Mouse (Mus musculus) adipocyte (in vitro differentiated cells): Measurements from ENCODE around the gene Ncdn.

Source experiments
- DNase-seq: peaks from one replicate; pipeline ENCODE4 v3.0.0-alpha.2; 2016; ENCODE audit warnings: low spot score

Gene Ncdn

GRCm38 (mm10) chr4:126752608-126753141 lies 563 bp downstream of the Ncdn start:
- DNase-seq, result no peak

DNA sequence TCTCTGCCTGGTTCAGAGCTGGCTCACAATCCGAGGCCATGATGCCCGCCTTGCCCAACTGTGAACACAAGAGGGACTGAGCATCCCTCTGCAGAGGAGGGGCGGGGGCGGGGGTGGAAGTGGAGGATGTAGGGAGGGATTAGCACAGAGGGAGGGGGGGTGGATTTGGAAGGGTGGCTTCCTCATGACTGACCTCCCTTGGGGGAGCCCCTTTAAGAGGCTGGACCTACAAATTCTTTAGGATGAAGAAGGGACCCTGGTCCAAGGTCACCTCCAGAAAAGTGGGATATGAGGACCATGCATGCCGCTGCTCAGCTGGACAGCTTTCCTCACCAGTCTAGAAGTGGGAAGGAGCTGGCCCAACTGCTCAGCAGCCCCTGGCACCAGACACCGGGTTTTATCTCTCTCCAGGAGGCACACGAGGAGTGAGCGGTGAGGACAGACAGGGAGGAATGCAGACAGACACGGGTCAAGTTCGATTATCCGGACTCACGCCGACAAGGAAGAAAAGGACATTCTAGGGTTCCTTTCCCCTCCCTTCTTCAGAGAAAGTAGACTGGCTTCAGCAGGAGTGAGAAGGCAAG lies 1.1 kb downstream of the Ncdn start:
- no peak for DNase-seq

DNA sequence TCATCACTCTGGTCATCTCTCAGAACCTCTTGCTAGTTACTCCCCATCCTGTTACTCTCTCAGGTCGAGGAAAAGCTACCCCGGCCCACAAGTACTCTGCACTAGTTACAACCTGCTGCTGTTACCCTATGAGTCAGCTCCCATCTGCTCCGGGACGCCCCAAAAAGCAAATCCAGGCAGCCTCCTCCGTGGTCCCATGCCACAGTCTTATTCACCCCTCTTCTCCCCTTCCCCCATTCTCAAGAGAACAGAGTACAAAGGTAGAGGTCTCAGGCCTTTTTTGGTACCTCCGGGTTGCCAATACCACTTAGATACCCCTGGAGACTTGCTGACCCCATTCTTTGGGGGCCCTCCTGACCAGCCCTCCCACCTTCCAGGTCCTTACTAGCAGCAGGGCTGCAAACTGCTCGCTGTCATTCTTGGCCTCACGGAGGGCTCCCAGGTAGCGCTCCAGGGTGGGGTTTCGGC lies 1.6 kb downstream of the Ncdn start:
- no peak for DNase-seq

GRCm38 (mm10) chr4:126750863-126751555 lies 2.2 kb downstream of the Ncdn start:
- no peak for DNase-seq

DNA sequence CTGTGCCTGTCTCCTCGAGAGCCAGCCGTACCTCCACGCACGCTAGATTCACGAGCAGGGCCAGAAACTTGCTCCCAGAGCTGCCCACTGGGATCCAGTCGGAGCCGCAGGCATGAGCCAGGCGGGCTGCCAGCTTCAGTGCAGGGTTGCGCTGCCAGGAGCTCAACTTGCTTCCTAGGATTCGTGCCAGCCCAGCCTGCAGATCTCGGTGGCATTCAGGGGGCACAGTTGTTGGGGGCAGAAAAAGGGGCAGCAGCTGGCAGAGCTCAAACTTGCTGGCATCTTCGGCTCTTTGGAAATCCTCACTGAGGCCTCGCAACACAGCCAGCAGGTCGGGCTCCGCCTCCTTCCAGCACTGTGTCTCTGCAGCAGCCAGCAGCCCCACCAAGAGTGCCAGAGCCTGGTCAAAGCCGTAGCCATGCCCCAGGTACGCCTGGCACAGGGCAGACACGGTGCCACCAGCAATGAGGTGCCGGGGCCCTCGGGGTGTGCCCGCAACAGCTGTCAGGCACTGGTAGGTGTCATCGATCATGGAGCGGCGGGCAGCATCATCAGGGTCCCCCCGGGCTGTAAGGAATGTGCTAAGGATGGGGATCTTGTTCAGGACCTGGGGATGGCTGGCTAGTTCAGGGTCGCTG lies 3.1 kb downstream of the Ncdn start:
- no peak for DNase-seq

- DNase-seq, result no peak
Observed at GRCm38 (mm10) chr4:126749553-126749952, 3.7 kb downstream of the Ncdn start.

DNA sequence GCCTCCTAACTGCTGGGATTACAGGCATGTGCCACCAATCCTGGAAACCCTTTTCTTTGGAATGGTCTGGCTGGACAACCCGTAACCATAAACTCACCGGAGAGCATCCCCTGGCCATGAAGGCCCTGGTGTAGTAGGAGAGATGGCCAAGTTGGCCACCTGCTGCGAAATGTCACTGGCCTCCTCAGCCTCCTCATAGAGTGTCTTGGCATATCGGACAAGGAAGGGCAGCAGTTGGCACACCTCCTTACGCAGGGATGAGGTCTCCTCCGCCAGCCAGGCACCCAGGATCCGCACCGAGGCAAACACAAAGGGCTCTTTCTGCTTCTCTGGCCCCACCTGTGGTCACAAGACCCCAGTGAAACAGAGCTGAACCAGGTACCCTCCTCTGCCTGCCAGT lies 4.9 kb downstream of the Ncdn start:
- no peak for DNase-seq

- no peak for DNase-seq
Observed at GRCm38 (mm10) chr4:126746194-126746840, 6.9 kb downstream of the Ncdn start.

DNA sequence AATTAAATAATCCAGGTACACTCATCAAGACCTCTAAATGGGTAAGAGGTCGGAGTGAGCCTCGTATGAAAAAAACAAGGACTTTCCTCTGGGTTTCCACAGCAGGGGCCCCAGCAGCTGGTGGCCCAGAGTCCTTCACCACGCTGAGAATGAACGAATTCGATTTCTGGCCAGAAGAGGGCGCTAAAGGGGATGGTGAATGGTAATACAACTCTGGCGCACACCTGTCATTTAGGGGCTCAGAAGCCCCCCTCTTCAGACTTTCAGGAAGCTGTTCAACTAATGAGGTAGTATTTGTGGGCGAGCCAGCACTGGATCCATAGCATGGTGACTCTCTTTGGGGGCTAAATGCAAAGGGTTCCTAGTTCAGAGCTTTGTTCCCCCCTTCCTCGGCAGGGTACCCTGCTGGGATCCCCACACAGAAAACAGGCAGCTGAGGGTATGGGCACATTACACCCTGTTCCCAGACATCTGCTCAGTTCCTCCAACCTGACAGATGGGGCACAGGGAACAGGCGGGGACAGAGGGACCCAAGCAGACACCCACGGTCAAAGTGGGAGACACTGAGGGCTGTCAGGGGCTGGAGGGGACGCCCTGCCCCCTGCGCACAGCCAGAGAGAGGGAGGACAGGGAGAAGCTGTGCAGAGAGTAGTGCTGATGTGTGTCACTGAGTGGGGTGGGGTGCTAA lies 7.6 kb downstream of the Ncdn start:
- peak; percentile 33 for DNase-seq

DNA sequence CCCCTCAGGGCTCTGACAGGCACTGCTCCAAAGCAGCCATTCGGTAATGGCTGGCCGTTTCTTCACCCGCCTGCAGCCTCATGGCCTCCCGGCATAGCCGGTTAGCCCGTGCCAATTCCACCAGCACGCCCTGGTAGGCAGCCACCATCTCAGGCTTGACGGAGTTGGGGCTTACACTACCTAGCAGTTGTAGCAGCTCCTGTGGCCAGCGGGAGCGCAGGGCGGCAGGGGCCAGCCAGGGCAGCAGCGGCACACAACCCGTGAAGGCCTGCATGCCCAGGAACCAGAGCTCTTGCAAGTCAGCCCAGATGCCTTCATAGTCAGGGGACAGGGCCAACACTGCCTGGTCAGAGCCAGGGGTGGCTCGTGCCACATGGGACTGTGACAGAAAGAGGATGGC lies 8.4 kb downstream of the Ncdn start:
- DNase-seq, result no peak

- DNase-seq, result no peak
Observed at GRCm38 (mm10) chr4:126743713-126744112, 9.5 kb downstream of the Ncdn start.

- DNase-seq, result peak; percentile 29
Observed at GRCm38 (mm10) chr4:126742976-126743375, 10.3 kb downstream of the Ncdn start.

GRCm38 (mm10) chr4:126741448-126741847 lies 11.8 kb downstream of the Ncdn start:
- DNase-seq, result peak; percentile 85

DNA sequence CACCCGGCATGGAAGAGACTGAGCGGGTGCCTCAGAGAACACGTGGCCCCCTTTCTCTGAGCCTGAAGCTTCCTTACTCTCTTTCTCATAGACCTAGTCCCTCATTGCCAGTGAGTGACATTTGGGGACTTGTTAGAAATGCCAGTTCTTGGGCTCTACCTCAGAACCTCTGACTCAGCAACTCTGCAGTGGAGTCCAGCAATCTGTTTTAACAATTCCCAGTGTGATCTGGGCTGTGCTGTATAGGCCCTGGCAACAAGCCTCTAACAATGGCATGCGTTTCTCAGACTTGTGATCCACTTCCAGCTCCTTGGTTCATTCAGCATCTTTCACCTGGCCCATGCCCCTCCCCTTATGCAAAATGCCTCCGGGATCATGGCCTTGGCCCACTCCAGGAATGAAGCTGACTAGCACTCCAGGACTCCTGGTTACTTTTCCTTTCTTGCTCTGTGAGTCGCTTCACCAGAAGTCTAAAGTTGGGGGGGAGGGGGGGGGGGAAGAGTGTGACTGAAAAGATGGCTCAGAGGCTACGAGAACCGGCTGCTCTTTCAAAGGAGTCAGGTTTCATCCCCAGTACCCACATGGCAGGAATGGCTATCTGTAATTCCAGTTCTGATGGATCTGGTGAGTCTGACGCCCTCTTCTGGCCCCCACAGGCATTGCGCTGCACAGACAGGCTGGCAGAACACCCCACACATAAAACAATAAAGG lies 13.1 kb downstream of the Ncdn start:
- DNase-seq, result no peak

GRCm38 (mm10) chr4:126736001-126736414 lies 17.2 kb downstream of the Ncdn start, which contains the start of gene Tfap2e:
TSS of gene Tfap2e (minus strand) at chr4:126736240.
- no peak for DNase-seq

- DNase-seq, result no peak
Observed at GRCm38 (mm10) chr4:126735382-126736000, 17.7 kb downstream of the Ncdn start.

DNA sequence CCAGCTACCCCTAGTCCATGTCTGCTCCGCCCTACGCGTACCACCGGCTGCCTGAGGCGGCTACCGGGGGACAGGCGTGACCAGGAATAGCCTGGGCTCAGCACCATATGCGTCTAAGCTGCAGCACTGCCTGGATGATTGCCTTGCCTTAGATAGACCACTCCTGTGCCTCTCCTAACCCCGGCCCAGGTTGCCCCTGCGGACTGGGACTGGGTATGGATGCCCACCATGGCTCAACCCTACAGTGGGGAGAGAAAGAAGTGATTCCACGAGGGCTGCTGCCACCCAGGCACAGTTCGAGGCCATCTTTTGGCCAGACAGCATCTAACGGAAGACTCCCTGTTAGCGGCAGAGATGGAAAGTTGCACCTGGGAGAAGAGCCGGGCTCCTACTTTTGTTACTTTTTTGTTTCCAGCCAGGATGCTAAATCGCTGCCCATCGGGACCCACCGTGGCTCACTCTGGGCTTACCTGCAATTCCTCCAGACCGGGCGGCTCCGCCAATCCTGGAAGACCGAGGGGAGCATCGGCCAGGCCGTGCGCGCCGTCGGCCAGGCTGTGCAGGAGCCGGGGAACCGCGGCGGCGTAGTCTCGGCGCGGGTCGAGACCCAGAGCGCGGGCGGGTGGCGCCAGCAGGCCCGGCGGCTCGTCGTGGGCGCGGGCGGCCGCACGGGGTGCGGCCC lies 18.4 kb downstream of the Ncdn start:
- no peak for DNase-seq

- no peak for DNase-seq
Observed at GRCm38 (mm10) chr4:126734001-126734603, 19.1 kb downstream of the Ncdn start.

DNA sequence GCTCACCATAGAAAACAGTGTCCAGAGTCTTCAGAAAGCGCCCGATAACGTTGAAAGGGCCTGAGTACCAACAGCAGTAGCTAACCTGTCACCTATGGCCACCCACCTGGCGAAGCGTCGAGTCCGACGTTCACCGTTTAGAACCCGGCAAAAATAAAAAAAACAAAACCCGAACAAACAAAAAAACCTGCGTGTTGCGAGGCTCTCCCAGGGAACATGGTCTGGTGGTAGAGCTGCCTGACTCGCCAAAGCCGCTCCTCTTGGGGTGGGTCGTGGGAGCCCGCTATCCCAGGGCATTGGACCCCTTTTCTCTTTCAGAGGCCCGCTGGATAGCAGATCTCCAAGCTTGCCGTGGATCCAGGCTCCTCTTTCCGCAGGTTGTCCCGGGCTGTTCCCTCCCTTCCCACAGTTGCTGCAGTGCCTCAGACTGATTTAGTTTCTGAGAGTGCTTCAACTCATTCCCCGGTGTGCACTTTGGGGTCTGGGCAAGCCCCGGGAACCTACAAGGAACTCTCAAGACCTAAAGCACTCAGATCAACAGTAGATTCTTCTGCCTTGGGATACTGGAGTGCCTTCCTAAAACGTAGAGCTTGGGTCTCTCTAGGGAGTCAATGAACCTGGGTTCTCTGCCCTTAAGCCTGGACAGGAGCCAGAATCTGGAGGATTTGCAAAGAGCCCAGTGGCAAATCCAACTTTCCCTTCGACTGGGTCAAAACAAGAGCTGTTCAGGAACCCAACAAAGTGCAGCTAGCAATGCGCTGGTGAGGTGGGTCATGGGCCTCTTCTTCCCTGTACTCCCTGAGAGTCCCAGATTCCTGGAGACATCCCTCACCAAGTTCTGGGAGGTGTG lies 20.5 kb downstream of the Ncdn start:
- peak; percentile 61 for DNase-seq
